Mouse (Mus musculus) c-Kit-positive CD71-positive TER-119-positive erythroid progenitor cells, embryonic 14.5 days (primary cell): Measurements from ENCODE around the gene Galk2.

Source experiments
- DNase-seq: peaks from one replicate; pipeline ENCODE4 v3.0.0-alpha.2; 2013; ENCODE audit warnings: low spot score

Gene Galk2

DNA sequence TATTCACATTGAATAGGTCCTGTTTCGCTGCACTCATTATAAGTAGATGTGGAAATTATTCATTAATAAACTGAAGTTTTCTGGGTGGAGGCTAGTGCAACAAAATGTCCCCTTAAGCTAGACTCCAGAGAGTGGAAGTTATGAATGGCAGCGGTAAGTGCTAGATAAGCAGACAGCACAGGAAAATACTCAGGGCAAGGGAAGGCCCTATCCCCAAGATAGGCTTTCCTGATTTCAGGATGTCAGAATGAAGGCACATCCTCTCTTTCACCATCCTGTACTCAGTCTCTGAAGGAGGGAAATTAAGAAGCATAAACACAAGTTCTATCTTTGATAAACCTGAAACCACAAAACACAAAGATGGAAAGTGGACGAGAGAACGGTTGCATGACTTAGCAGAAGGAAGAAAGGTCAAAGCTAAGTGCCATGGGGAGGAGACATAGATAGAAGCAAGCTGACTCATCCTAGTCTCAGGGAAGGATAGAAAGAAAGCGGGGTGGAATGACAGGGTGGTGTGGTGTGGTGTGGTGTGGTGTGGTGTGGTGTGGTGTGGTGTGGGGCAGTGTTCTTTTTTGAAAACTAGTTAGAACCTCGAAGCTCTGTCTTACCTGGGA lies 42.0 kb downstream of the Galk2 start:
- peak; percentile 68 for DNase-seq

GRCm38 (mm10) chr2:125901426-125901825 lies 42.5 kb downstream of the Galk2 start:
- DNase-seq = no peak

DNA sequence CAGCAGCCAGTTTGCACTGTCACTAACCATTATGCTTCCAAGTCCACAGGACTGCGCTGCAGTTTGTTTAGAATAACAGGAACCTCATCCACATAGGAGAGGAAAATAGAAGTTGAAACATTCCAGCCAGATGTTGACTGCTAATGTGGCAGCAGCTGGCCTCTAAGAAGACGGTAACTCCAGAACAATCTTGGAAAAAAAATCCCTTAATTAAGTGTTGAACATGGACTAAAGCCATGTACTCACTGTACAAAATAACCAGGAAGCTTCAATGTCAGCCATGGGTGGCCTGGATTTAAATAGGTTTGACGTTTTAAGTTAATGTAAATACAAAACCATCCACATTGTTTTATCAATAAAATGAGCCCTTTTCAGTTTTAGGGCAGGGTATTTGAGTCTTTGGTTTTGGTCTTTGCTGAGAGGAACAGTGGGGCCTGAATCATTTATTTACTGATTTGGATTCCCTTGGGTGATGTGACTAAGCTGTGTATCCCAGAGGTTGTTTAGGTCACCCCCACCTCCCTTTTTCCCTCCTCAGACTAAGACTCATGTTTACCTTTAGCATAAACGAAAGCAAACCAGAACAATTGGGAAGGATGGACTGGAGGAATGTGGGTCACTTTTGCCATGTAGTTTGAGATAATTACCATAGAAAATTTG lies 47.6 kb downstream of the Galk2 start:
- no peak for DNase-seq

GRCm38 (mm10) chr2:125907580-125908255 lies 48.8 kb downstream of the Galk2 start:
- DNase-seq = peak; percentile 23

DNA sequence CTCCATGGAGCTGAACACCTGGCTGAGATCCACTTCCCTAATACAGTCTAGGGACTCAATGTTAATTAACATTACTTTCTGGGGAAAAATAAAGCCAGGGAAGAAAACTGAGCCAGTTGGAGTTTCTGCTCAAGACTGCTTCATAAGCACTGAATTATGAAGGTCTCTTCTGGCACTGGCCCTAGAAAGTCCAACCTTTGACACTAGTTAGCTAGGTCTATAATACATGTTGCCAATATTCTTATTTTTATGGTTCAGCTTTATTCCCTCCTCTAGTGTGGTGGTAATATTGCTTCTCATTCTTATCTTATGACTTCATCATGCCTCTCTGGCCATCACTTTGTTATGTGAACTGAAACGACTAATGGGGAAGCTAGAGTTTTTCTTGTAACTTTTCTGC lies 55.3 kb downstream of the Galk2 start:
- DNase-seq = no peak

GRCm38 (mm10) chr2:125914713-125915112 lies 55.8 kb downstream of the Galk2 start:
- DNase-seq = no peak

DNA sequence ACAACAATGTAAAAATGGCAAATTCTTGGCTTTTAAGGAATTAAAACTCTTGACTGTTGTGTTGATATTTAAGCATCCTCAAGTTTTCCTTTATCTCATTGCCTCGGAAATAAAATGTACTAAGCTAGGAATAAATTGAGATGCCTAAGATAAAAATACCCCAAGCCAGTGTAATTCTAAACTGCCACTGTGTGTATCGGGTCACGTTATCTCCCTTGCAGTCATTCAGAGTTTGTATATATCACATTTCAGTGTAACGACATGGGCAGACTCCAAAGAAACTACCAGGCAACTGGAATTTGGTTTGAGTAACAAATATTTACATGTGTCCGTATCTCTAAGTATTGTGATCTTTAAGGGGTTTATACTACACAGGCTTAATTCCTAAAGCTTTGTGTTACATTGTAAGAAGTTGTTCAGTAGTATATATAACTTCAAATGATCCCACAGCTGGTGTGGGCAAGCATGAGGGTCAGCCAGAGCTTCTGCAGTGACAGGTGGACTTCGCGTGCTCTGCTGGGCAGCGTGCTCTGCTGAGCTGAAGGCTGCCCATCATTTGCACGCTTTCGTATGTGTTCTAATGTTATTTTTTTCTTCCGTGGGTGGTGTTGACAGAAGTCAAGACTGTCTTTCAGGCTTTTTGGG lies 57.9 kb downstream of the Galk2 start:
- no peak for DNase-seq

DNA sequence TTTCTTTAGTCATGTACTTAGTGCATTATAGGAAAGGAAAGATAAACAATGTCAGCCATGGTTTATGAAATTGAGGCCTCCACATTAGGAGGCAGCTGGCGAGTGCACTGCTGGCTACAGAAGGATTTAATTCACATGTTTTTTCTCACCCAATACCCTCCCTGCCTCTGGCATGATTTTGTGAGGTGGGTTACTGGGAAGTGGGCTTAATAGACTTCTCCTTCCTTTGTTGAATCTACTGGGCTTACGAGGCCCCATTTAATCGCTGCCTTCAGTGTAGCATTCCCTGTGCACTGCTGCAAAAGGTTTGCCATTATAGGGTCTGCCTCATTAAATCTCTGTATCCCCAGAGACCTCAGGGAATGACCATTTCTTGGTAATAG lies 58.4 kb downstream of the Galk2 start:
- no peak for DNase-seq

GRCm38 (mm10) chr2:125921273-125921672 lies 62.4 kb downstream of the Galk2 start:
- DNase-seq = no peak

DNA sequence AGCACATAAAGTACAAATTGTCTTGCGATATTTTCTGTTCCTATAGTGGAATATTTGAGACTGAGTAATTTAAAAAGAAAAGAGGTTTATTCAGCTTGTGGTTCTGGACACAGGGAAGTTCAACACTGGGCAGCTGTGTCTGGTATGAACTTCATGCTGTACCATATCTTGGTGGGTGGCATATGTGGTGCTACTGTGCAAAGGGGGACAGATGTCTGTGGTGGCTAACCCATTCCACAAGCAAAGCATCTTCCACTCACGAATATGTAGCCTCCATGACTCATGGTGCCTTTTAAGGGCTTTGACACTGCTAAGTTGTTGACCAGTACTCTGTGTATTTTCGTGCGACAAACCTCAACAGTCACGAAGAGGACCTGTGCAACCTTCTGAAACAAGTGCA lies 63.2 kb downstream of the Galk2 start:
- no peak for DNase-seq

DNA sequence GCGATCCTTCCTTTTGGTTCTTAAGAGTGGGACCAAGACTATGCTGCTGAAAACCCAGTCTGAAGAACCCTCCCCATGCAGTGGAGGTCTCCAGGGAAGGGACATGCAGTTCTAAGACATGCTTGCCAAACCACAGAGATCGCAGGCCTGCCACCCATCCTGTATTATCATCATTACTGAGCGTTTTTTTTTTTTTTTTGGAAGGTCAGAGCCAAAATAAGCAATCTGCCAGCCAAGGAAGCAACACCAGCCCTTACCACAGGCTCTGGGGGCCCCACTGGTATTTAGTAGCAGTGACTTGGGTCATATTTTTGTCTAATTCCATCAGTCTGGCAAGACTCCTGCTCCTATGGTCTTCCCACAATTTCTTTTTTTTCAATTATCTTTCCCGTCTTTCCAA lies 64.0 kb downstream of the Galk2 start:
- DNase-seq = no peak

GRCm38 (mm10) chr2:125923346-125923745 lies 64.4 kb downstream of the Galk2 start:
- DNase-seq = no peak

- DNase-seq = no peak
Measured at GRCm38 (mm10) chr2:125924554-125924953, 65.6 kb downstream of the Galk2 start.

DNA sequence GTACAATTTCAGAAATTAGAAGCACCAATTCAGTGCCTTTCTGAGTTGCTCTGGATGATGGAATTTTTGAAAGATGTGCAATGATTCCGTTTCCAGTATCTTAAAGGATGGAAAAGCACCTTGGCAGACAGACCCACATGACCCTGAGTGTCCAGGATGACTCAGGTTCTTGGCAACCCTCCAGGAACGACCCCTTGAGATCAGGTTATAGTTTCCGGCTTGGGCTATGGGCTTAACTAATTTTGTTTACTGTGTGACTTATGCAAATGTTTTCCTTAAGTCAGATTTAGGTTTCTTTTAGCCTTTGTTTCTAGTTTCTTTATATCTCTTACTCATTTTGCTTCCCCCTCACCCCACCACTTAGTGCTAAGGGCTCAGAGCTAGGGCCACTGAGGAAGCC lies 66.2 kb downstream of the Galk2 start:
- no peak for DNase-seq

GRCm38 (mm10) chr2:125929396-125929795 lies 70.5 kb downstream of the Galk2 start:
- no peak for DNase-seq

DNA sequence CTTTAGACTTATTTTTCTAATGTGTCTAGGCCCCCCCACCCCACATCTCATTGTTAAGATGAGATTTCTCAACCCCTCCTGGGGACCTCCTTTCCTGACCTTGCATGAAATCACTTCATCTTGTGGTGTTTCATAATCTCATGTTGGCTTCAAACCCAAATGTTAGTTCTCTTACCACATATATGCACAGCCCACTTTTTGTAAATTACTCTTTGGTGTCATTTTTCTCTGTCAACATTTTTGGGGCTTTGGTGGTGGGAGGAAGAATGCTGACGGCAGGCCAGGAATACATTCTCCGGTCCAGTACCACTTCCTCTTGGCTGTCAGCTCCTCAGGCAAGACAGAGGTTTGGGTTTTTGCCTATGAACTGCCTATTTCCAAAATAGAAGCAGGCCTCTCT lies 71.0 kb downstream of the Galk2 start:
- no peak for DNase-seq

DNA sequence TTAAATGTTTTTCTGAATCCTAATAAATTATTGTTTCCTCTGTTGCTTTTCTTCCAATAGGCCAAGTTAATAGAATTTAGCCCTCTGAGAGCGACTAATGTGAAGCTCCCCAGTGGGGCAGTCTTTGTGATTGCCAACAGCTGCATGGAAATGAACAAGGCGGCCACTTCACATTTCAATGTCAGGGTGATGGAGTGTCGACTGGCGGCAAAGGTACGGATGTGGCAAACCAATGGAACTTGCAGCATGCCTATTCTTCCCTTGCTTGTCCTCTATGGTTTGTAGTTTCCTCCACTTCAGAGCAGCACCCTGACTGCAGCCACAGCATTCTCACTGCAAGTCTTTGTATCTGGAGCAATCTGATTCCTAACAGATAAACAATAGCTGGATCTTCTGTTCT lies 72.3 kb downstream of the Galk2 start:
- no peak for DNase-seq

DNA sequence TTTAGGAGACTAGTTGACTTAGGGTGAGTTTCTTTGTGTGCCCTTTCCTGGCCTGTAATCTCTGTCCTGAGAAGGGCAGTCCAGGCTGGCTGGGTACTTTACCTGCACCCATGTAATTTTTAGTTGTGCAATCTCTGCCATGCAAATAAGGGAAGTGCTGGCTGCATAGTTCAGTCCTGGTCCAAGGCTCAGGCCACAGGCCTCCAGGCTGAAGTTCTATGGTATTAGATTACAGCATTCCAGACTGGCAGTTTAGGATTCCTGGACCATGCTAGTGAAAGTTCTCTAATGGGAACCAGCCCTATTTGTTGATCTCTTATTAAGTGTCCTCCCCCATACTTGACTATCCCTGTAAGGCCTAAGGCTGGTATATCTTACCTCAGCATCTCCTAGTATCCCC lies 73.8 kb downstream of the Galk2 start:
- no peak for DNase-seq

DNA sequence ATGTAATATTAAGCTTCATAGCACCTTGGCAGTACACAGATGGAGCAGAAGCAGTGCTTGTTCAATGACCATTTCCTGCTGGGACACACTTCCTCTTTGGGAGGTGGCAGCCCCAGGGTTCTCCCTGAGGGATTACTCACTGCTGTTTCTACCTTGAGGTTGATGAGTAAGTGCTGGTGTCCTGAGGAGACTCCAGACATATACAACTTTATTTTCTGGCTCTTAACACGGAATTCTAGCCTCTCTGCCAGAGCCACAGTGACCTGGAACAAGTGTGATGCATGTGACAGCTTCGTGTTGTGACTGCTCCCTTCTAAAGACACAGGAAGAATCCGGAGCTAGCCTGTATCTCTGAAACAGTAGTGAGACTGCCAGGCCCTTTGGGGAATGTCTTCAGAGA lies 75.1 kb downstream of the Galk2 start:
- DNase-seq = no peak

DNA sequence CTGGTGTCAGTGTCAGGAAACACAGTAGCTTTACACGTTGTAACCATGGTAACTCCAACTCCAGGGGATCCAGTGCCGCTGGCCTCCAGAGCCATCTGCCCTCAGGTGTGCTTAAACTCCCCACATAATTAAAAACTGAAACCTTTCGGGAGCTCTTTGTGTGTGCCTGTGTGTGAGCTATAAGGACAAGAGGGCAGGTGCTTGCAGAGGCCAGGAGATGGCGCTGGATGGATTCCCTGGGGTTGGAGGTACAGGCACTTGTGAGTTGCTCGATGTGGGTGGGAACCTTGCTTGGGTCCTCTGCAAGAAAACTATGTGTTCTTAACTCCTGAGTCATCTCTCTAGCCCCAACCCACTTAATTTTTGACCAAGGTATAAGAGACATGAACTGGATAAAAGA lies 77.5 kb downstream of the Galk2 start:
- DNase-seq = no peak

- no peak for DNase-seq
Measured at GRCm38 (mm10) chr2:125938993-125939642, 80.2 kb downstream of the Galk2 start.

DNA sequence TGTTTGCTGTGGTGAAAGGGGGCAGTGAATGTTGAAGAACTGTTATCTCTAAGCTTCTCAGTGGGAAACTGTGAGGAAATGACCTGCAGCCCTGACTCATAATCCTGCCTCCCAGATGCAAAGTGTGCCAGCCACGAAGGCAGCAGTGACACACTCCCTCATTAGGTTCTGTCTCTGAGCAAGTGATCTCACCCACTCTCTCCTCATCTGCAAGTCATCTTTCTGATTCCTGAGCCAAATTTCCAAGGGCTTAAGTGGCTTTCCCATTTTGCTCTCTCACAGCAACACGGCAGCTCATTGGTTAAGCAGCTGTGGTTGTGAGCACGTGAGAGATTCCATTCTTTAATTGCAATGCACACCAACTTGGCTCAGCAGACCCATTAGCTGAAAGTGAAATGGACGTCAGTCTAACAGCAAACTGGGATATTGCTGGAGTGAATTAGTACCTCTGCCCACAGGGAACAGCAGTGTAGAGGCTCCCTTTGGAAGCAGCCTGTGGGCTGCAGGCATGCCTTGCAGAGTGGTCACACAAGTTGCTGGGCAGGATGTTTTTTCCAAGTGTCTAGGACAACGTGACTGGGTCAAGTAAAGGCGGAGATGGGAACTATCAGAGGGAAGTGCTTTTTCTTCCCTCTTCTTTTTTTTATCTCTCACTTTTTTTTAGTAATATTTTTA lies 82.3 kb downstream of the Galk2 start:
- no peak for DNase-seq
